Mouse (Mus musculus) frontal cortex, postnatal 36 days (tissue): ENCODE data around the gene Psmb7.

Source experiments
- DNase-seq, 2 experiments: peaks; one replicate each; pipeline ENCODE4 v3.0.0; 2022; ENCODE audit warnings: low spot score in 2 of 2

Psmb7 gene

GRCm38 (mm10) chr2:38544982-38545381 is 98.9 kb downstream of the Psmb7 start:
- no peak for DNase-seq

- no peak for DNase-seq
These were observed 99.5 kb downstream of the Psmb7 start for GRCm38 (mm10) chr2:38544341-38544740.

DNA sequence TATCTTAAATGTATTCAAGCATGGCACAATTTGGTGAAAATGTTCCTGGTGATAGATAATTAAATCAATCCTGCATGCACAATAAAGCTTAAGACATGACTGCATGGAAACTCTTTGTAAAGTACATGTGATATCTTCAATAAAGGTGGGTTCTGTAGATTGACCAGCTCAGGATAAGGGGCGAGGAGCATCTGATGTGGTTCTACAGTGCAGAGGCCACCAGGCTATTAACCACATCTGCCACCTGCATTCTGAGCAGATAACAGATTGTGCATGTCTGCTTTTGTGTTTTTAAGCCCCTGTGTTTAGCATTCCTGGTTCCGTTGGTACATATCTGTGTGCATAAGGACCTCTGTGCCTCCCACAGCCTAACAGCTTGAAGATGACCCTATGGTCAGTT is 100.7 kb downstream of the Psmb7 start:
- no peak for DNase-seq

- DNase-seq: no peak
These were observed 101.5 kb downstream of the Psmb7 start for GRCm38 (mm10) chr2:38542366-38542765.

GRCm38 (mm10) chr2:38541570-38541969 is 102.3 kb downstream of the Psmb7 start:
- no peak for DNase-seq

DNA sequence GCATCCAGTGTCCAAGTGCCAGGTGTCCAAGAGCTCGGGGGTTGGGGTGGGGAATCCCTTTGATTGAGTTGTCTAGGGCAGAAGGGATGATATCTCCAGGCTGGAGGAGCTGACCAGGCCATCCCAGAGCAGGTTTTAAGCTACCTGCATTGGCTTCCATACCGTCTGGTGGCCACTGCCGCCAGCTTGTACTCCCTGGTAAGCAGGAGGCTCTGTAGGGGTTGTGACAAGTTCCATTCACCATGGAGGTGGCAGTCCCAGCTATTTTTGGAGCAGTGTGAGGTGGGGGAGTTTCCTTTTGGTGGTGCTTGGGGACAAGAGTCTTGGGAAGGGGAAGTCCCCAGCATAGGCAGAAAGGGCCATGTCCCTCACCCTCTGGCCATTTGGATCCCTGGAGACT is 102.8 kb downstream of the Psmb7 start:
- DNase-seq: no peak

DNA sequence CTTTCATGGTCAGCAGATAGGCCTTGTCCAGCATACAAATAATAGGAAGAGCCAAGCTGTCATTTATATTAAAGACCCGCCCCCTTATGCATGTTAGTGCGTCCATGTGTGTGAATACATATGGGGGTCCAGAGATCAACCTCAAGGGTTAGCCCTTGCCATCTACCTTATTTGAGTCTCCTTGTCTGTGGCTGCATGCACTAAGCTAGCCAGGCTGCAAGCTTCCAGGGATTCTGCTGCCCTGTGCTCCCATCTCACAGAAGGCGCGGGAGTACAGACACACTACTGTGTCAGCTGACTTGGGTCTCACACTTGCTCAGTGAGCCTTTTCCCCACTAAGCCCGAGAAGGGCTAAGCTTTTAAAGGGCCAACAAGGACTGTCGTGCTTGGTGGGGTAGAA is 103.2 kb downstream of the Psmb7 start:
- DNase-seq: no peak

DNA sequence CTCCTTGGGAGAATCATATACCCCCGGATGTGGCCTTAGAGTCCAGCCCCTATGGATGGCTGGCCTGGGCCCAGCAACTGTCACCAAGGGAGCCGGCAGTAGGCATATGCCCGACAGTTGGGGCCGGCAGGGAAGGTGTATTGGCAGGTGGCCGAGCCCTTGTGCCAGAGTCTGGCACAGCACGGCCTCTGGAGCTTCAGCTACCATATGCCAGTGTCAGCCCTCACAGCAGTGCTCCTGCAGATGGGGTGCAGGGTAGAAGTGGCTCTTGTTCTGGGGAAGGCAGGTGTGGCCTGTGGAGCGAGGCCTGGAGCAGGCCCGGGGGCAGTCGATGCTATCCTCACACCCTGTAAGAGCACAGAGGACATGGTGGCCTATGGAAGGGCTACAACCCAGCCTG is 104.2 kb downstream of the Psmb7 start:
- DNase-seq: no peak
